Mouse (Mus musculus): Measurements from ENCODE around the gene Sec24a. TPM values are rescaled to one million over a fixed set of nuclear protein-coding genes. Genes with fewer than 3 reads are reported as not detected.
"Not testable (repeated sequence)": the region's sequence is repeated elsewhere in the genome, so short reads cannot be mapped to it uniquely, and the experiment has no call there.

Sec24a gene
- total RNA-seq, 2 experiments from 2014 or later = 33.2 to 33.3 TPM

- DNase-seq = peak; percentile 100
Measured at GRCm38 (mm10) chr11:51688330-51689328, 74.8 kb downstream of the Sec24a start, which contains the start of gene 0610009B22Rik. TSS of gene 0610009B22Rik (minus strand) at chr11:51688874.

GRCm38 (mm10) chr11:51681976-51682374 is 81.5 kb downstream of the Sec24a start:
- DNase-seq = no peak

- peak; percentile 64 for DNase-seq
Measured at GRCm38 (mm10) chr11:51681324-51681975, 82.0 kb downstream of the Sec24a start.

GRCm38 (mm10) chr11:51679466-51679865 is 84.0 kb downstream of the Sec24a start:
- DNase-seq = no peak

GRCm38 (mm10) chr11:51677737-51678418 is 85.6 kb downstream of the Sec24a start:
- DNase-seq = no peak

GRCm38 (mm10) chr11:51675386-51675785 is 88.0 kb downstream of the Sec24a start:
- DNase-seq = no peak

- no peak for DNase-seq
Measured at GRCm38 (mm10) chr11:51673291-51673690, 90.1 kb downstream of the Sec24a start.

GRCm38 (mm10) chr11:51671376-51671775 is 92.1 kb downstream of the Sec24a start:
- no peak for DNase-seq

GRCm38 (mm10) chr11:51670846-51671245 is 92.6 kb downstream of the Sec24a start:
- DNase-seq = no peak

GRCm38 (mm10) chr11:51664747-51665146 is 98.7 kb downstream of the Sec24a start:
- not testable (repeated sequence) for DNase-seq

GRCm38 (mm10) chr11:51662632-51663031 is 100.8 kb downstream of the Sec24a start:
- DNase-seq = no peak

GRCm38 (mm10) chr11:51661867-51662365 is 101.5 kb downstream of the Sec24a start:
- DNase-seq = no peak

GRCm38 (mm10) chr11:51658705-51659104 is 104.7 kb downstream of the Sec24a start:
- no peak for DNase-seq

GRCm38 (mm10) chr11:51658291-51658690 is 105.1 kb downstream of the Sec24a start:
- no peak for DNase-seq

GRCm38 (mm10) chr11:51656798-51657521 is 106.5 kb downstream of the Sec24a start:
- no peak for DNase-seq

GRCm38 (mm10) chr11:51654891-51655290 is 108.5 kb downstream of the Sec24a start:
- DNase-seq = no peak

GRCm38 (mm10) chr11:51653736-51654135 is 109.7 kb downstream of the Sec24a start:
- DNase-seq = no peak

- DNase-seq = no peak
Measured at GRCm38 (mm10) chr11:51652889-51653418, 110.5 kb downstream of the Sec24a start.

- peak; percentile 69 for DNase-seq
Measured at GRCm38 (mm10) chr11:51650691-51651515, 112.5 kb downstream of the Sec24a start, which contains the start of the genes N4bp3 and D930048N14Rik. TSS of gene N4bp3 (minus strand) at chr11:51650842. TSS of gene D930048N14Rik (plus strand) at chr11:51650954.

- no peak for DNase-seq
Measured at GRCm38 (mm10) chr11:51650261-51650660, 113.2 kb downstream of the Sec24a start.
